Mouse (Mus musculus) gastrocnemius, adult 8-10 months (tissue): ENCODE results near the gene Rgl3. TPM values are rescaled to one million over a fixed set of nuclear protein-coding genes. Genes with fewer than 3 reads are reported as not detected.

Experiments used
- DNase-seq, 2 experiments: peaks; one replicate each; pipeline ENCODE4 v3.0.0; 2022; ENCODE audit warnings: low spot score in 2 of 2
- total RNA-seq, 4 experiments: library from RNA; stranded (reverse); gene quantifications; 2 replicates each; pipeline ENCODE4 v1.2.4; 2022

Gene Rgl3
- total RNA-seq = under 1 TPM; 0.27 to 0.88 (median 0.63) TPM

GRCm38 (mm10) chr9:21989230-21990110, at the start of gene Rgl3:
TSS of gene Rgl3 (minus strand) at chr9:21989446.
- no peak for DNase-seq

GRCm38 (mm10) chr9:22037826-22038225, 48.6 kb upstream of the Rgl3 start:
- DNase-seq = no peak

GRCm38 (mm10) chr9:22035300-22036044, 46.2 kb upstream of the Rgl3 start:
- DNase-seq = no peak

- no peak for DNase-seq
Measured at GRCm38 (mm10) chr9:22030386-22030785, 41.1 kb upstream of the Rgl3 start.

GRCm38 (mm10) chr9:22028467-22028866, 39.2 kb upstream of the Rgl3 start:
- no peak for DNase-seq

GRCm38 (mm10) chr9:22024592-22024991, 35.3 kb upstream of the Rgl3 start:
- no peak for DNase-seq

GRCm38 (mm10) chr9:22017208-22017825, 28.1 kb upstream of the Rgl3 start:
- DNase-seq = no peak

GRCm38 (mm10) chr9:22016245-22016644, 27.0 kb upstream of the Rgl3 start:
- no peak for DNase-seq

- DNase-seq = no peak
Measured at GRCm38 (mm10) chr9:22012731-22013130, 23.5 kb upstream of the Rgl3 start.

GRCm38 (mm10) chr9:22011055-22011454, 21.8 kb upstream of the Rgl3 start:
- DNase-seq = no peak

- DNase-seq = no peak
Measured at GRCm38 (mm10) chr9:22004546-22004945, 15.3 kb upstream of the Rgl3 start.

- DNase-seq = no peak
Measured at GRCm38 (mm10) chr9:22003163-22003554, 13.9 kb upstream of the Rgl3 start.

- peak; percentile 98 to 100 for DNase-seq
Measured at GRCm38 (mm10) chr9:22002194-22003162, 13.2 kb upstream of the Rgl3 start, which contains the start of the genes Ccdc151 and Prkcsh. TSS of gene Ccdc151 (minus strand) at chr9:22002634. TSS of gene Prkcsh (plus strand) at chr9:22002806.

- no peak for DNase-seq
Measured at GRCm38 (mm10) chr9:22001633-22002032, 12.4 kb upstream of the Rgl3 start.

- no peak for DNase-seq
Measured at GRCm38 (mm10) chr9:22000296-22000695, 11.1 kb upstream of the Rgl3 start.

- DNase-seq = no peak
Measured at GRCm38 (mm10) chr9:21996178-21996867, 7.1 kb upstream of the Rgl3 start.

- no peak for DNase-seq
Measured at GRCm38 (mm10) chr9:21992227-21992626, 3.0 kb upstream of the Rgl3 start.

GRCm38 (mm10) chr9:21988421-21989101, 685 bp downstream of the Rgl3 start:
- DNase-seq = no peak

- no peak for DNase-seq
Measured at GRCm38 (mm10) chr9:21987592-21988342, 1.5 kb downstream of the Rgl3 start.
